ENCODE assay signal across 26 mouse cellular contexts in genomic region chr6:127500119-127500518, GRCm38 (mm10). TPM values are rescaled to one million over a fixed set of nuclear protein-coding genes. Genes with fewer than 3 reads are reported as not detected.
DNase-seq lines count a peak whose midpoint lies in the region; ATAC-seq and TF ChIP-seq lines count a peak whose summit lies in the region.
"Had no signal": no experiment of that assay in that cellular context is flagged by ENCODE, and none has a peak within 500 bp of the region (broad histone marks: within the 10 kb centered on the region; RNA-seq: fewer than 3 reads in every experiment).

No protein-coding gene starts in this region.

- H3K4me3 ChIP-seq in testis, adult 2 months (ENCODE audit: control insufficient read depth, low read depth, low read length): no peak overlapping the region
- no peak overlapping the region for H3K4me3 ChIP-seq in intestine, postnatal 0 days (ENCODE audit: low read depth, low read length)
- H3K4me3 ChIP-seq: erythroblast, embryonic 14.5 days; heart, embryonic 10.5 days; heart, embryonic 15.5 days; hindbrain, embryonic 12.5 days; lung, embryonic 15.5 days; neural tube, embryonic 15.5 days had no signal

- intact Hi-C loops in heart, postnatal 25 days (cut with DNase I): loop anchor here (5.0 kb wide), 2 partner anchors 127 to 447 kb away; no protein-coding TSS in a partner anchor

- H3K27ac ChIP-seq in testis, adult 2 months (ENCODE audit: control insufficient read depth, insufficient read depth, low read depth, low read length): peak overlapping the region; percentile 30
- no peak overlapping the region for H3K27ac ChIP-seq in intestine, postnatal 0 days (ENCODE audit: low read depth, low read length)
- H3K27ac ChIP-seq: heart, embryonic 10.5 days; heart, embryonic 15.5 days; hindbrain, embryonic 12.5 days; hindbrain, postnatal 0 days; lung, embryonic 15.5 days; neural tube, embryonic 15.5 days had no signal

- no peaks in the 10 kb centered on the region for H3K36me3 ChIP-seq in testis, adult 2 months (ENCODE audit: control insufficient read depth, insufficient read depth, low read length)
- no peaks in the 10 kb centered on the region for H3K36me3 ChIP-seq in intestine, postnatal 0 days (ENCODE audit: control insufficient read depth, insufficient read depth)
- H3K36me3 ChIP-seq: heart, embryonic 10.5 days; heart, embryonic 15.5 days; hindbrain, embryonic 12.5 days; lung, embryonic 15.5 days; neural tube, embryonic 15.5 days had no signal

- H3K27me3 ChIP-seq in testis, adult 2 months (ENCODE audit: control insufficient read depth, insufficient read depth, low read length): no peaks in the 10 kb centered on the region
- no peaks in the 10 kb centered on the region for H3K27me3 ChIP-seq in intestine, postnatal 0 days (replicated peaks; ENCODE audit: control insufficient read depth, insufficient read depth, low read length)
- H3K27me3 ChIP-seq: heart, embryonic 15.5 days; hindbrain, embryonic 12.5 days; lung, embryonic 15.5 days; neural tube, embryonic 15.5 days had no signal

- WGBS in intestine, postnatal 0 days: 59% methylated on average over 9 of the region's 9 CpGs

- no peaks in the 10 kb centered on the region for H3K9me3 ChIP-seq in intestine, postnatal 0 days (ENCODE audit: control insufficient read depth)
- H3K9me3 ChIP-seq: heart, embryonic 10.5 days; heart, embryonic 15.5 days; hindbrain, embryonic 12.5 days; lung, embryonic 15.5 days; neural tube, embryonic 15.5 days had no signal

- no peak overlapping the region for H3K4me2 ChIP-seq in intestine, postnatal 0 days (replicated peaks; ENCODE audit: low read depth)
- H3K4me2 ChIP-seq: heart, embryonic 15.5 days; hindbrain, embryonic 12.5 days; lung, embryonic 15.5 days; neural tube, embryonic 15.5 days had no signal

- no peak for TF ChIP-seq POLR2A in testis, adult 2 months (IDR thresholded peaks at IDR 0.05; ENCODE audit: control insufficient read depth, low read depth, low read length)

- no peaks in the 10 kb centered on the region for H3K4me1 ChIP-seq in testis, adult 2 months (ENCODE audit: control insufficient read depth, insufficient read depth, low read length)
- 0 out of 2 replicates have a peak, but pooled peaks cover 3% of the 10 kb centered on the region for H3K4me1 ChIP-seq in intestine, postnatal 0 days (replicated peaks; ENCODE audit: control insufficient read depth, insufficient read depth, low read length)
- H3K4me1 ChIP-seq: heart, embryonic 15.5 days had no signal

- H3K9ac ChIP-seq in intestine, postnatal 0 days (ENCODE audit: low read depth, low read length): no peak overlapping the region
- H3K9ac ChIP-seq: forebrain, postnatal 0 days; heart, embryonic 15.5 days; hindbrain, embryonic 12.5 days; lung, embryonic 15.5 days; neural tube, embryonic 15.5 days had no signal

- no peak for ATAC-seq in intestine, postnatal 0 days
- ATAC-seq: forebrain, postnatal 0 days; hindbrain, postnatal 0 days; intestine, embryonic 16.5 days had no signal

- TF ChIP-seq CTCF in testis, adult 2 months (IDR thresholded peaks at IDR 0.05; ENCODE audit: control insufficient read depth, insufficient read depth, insufficient replicate concordance, low read depth, low read length): no peak
- TF ChIP-seq CTCF in intestine, postnatal 0 days (IDR thresholded peaks at IDR 0.05; ENCODE audit: low read depth): no peak

- DNase-seq in heart, adult 11 months: peak; percentile 75
- no peak for DNase-seq in heart, postnatal 25 days (ENCODE audit: low spot score)
- DNase-seq in adrenal gland, postnatal 10 days: peak; percentile 32
- DNase-seq in adrenal gland, postnatal 25 days: peak; percentile 26
- no peak for DNase-seq in spleen, postnatal 4 days (ENCODE audit: low spot score in 2 of 2)
- DNase-seq: B cell, adult 2 months; cerebellum, adult 18-20 months; forebrain, postnatal 0 days; heart, postnatal 36 days; kidney, adult 9 months; kidney, postnatal 10 days; layer of hippocampus, adult 9-11 months; liver; midbrain, embryonic 14.5 days; right cerebral cortex, postnatal 14 days; thymus, postnatal 4 days had no signal

RNA-seq across cellular contexts. Expression of gene Parp11, which starts 53.5 kb away (rescaled TPM):
- total RNA-seq in heart, postnatal 25 days (2021): 1 to 10 TPM; 7.8 to 8.9 TPM
- 10 to 100 TPM; 15.3 to 25.4 TPM for total RNA-seq in adrenal gland, postnatal 10 days (2021)
- total RNA-seq in adrenal gland, postnatal 25 days (2021): 18.8 and 28.1 TPM in 2 replicates
- 34.2 and 40.6 TPM in 2 replicates for polyA plus RNA-seq in testis, adult 2 months (2012; rRNA removed)
- polyA plus RNA-seq in intestine, postnatal 0 days (2015; fragmentation: Nextera tagmentation; extraction: Ambion mirVana): 8.0 and 8.7 TPM in 2 replicates

Comparison
In these comparisons a context has a peak if more than half of its experiments do, and no peak if none do; other contexts are left out.
1. DNase-seq: peak in heart, adult 11 months (single experiment), adrenal gland, postnatal 10 days (single experiment) and adrenal gland, postnatal 25 days (single experiment); none in heart, postnatal 25 days (single experiment) and spleen, postnatal 4 days (0 of 2).